Mouse (Mus musculus): ENCODE data around the gene Map1s. TPM values are rescaled to one million over a fixed set of nuclear protein-coding genes. Genes with fewer than 3 reads are reported as not detected.
"Not testable (repeated sequence)": the region's sequence is repeated elsewhere in the genome, so short reads cannot be mapped to it uniquely, and the experiment has no call there.

Map1s gene
- total RNA-seq, 2 experiments from 2014 or later, result 7.4 to 12.1 TPM

- ATAC-seq (replicated peaks; ENCODE audit: poor library complexity, severe bottlenecking), result no peak
These were observed 29.4 kb upstream of the Map1s start for GRCm38 (mm10) chr8:70876382-70876781.

GRCm38 (mm10) chr8:70878178-70878577 is 27.6 kb upstream of the Map1s start:
- ATAC-seq (replicated peaks; ENCODE audit: poor library complexity, severe bottlenecking), result no peak

GRCm38 (mm10) chr8:70879500-70879899 is 26.2 kb upstream of the Map1s start:
- no peak for ATAC-seq (replicated peaks; ENCODE audit: poor library complexity, severe bottlenecking)

- ATAC-seq (replicated peaks; ENCODE audit: poor library complexity, severe bottlenecking), result no peak
These were observed 25.6 kb upstream of the Map1s start for GRCm38 (mm10) chr8:70880126-70880525.

- ATAC-seq (replicated peaks; ENCODE audit: poor library complexity, severe bottlenecking), result no peak
These were observed 25.2 kb upstream of the Map1s start for GRCm38 (mm10) chr8:70880546-70880945.

- no peak for ATAC-seq (replicated peaks; ENCODE audit: poor library complexity, severe bottlenecking)
These were observed 21.5 kb upstream of the Map1s start for GRCm38 (mm10) chr8:70884186-70884585.

GRCm38 (mm10) chr8:70884683-70885082 is 21.0 kb upstream of the Map1s start:
- ATAC-seq (replicated peaks; ENCODE audit: poor library complexity, severe bottlenecking), result 0 out of 2 replicates have a peak, but pooled peaks have one; percentile 9

- peak; percentile 70 for ATAC-seq (replicated peaks; ENCODE audit: poor library complexity, severe bottlenecking)
These were observed 20.1 kb upstream of the Map1s start for GRCm38 (mm10) chr8:70885612-70886011.

- peak; percentile 41; the same call in 1 of the 2 replicates for ATAC-seq (replicated peaks; ENCODE audit: poor library complexity, severe bottlenecking)
These were observed 18.1 kb upstream of the Map1s start for GRCm38 (mm10) chr8:70887669-70888068.

GRCm38 (mm10) chr8:70890656-70891055 is 15.1 kb upstream of the Map1s start:
- ATAC-seq (replicated peaks; ENCODE audit: poor library complexity, severe bottlenecking), result no peak

- peak; percentile 11; the same call in 1 of the 2 replicates for ATAC-seq (replicated peaks; ENCODE audit: poor library complexity, severe bottlenecking)
These were observed 14.4 kb upstream of the Map1s start for GRCm38 (mm10) chr8:70891356-70891755.

- ATAC-seq (replicated peaks; ENCODE audit: poor library complexity, severe bottlenecking), result no peak
These were observed 13.5 kb upstream of the Map1s start, which contains the start of gene Slc5a5 for GRCm38 (mm10) chr8:70892022-70892895. TSS of gene Slc5a5 (minus strand) at chr8:70892757.

GRCm38 (mm10) chr8:70892896-70893655 is 12.7 kb upstream of the Map1s start:
- no peak for ATAC-seq (replicated peaks; ENCODE audit: poor library complexity, severe bottlenecking)

- ATAC-seq (replicated peaks; ENCODE audit: poor library complexity, severe bottlenecking), result peak; percentile 30
These were observed 11.9 kb upstream of the Map1s start for GRCm38 (mm10) chr8:70893656-70894384.

- no peak for ATAC-seq (replicated peaks; ENCODE audit: poor library complexity, severe bottlenecking)
These were observed 11.4 kb upstream of the Map1s start for GRCm38 (mm10) chr8:70894385-70894720.

- no peak for ATAC-seq (replicated peaks; ENCODE audit: poor library complexity, severe bottlenecking)
These were observed 10.8 kb upstream of the Map1s start for GRCm38 (mm10) chr8:70894771-70895545.

GRCm38 (mm10) chr8:70895571-70896259 is 10.0 kb upstream of the Map1s start:
- not testable (repeated sequence) for ATAC-seq (replicated peaks; ENCODE audit: poor library complexity, severe bottlenecking)

- no peak for ATAC-seq (replicated peaks; ENCODE audit: poor library complexity, severe bottlenecking)
These were observed 9.3 kb upstream of the Map1s start for GRCm38 (mm10) chr8:70896316-70897020.

All from granulocyte monocyte progenitor cell, adult 5-6 weeks (primary cell).